Mouse (Mus musculus) forebrain, embryonic 13.5 days (tissue): ENCODE results near the gene Ncoa7. TPM values are rescaled to one million over a fixed set of nuclear protein-coding genes. Genes with fewer than 3 reads are reported as not detected.

Experiments
- ATAC-seq: fragments of 200-750 bp; cut with Nextera tagmentation; 2 replicates; pipeline ENCODE4 v1.8.0; 2017
- H3K27ac ChIP-seq: fragments of 300-500 bp; sonication (generic); 2 replicates; pipeline ENCODE4 v1.5.1; 2015; ENCODE audit warnings: inconsistent platforms, mild to moderate bottlenecking, moderate library complexity
- H3K27me3 ChIP-seq: fragments of 300-500 bp; sonication (generic); 2 replicates; pipeline ENCODE4 v1.6.1; 2015; ENCODE audit warnings: mild to moderate bottlenecking, inconsistent platforms
- H3K36me3 ChIP-seq: fragments of 300-500 bp; sonication (generic); 2 replicates; pipeline ENCODE4 v1.6.1; 2015; ENCODE audit warnings: mild to moderate bottlenecking, inconsistent platforms; ENCODE audit not compliant: poor library complexity, severe bottlenecking
- H3K4me1 ChIP-seq: fragments of 300-500 bp; sonication (generic); 2 replicates; pipeline ENCODE4 v1.6.1; 2015; ENCODE audit warnings: inconsistent platforms
- H3K4me2 ChIP-seq: fragments of 300-500 bp; sonication (generic); 2 replicates; pipeline ENCODE4 v1.6.1; 2015; ENCODE audit warnings: inconsistent platforms, mild to moderate bottlenecking, moderate library complexity
- H3K4me3 ChIP-seq: fragments of 300-500 bp; sonication (generic); 2 replicates; pipeline ENCODE4 v1.5.1; 2015; ENCODE audit warnings: mild to moderate bottlenecking, inconsistent platforms
- H3K9ac ChIP-seq: fragments of 300-500 bp; sonication (generic); 2 replicates; pipeline ENCODE4 v1.6.1; 2015; ENCODE audit warnings: mild to moderate bottlenecking, inconsistent platforms
- H3K9me3 ChIP-seq: fragments of 300-500 bp; sonication (generic); replicated peaks from 2 replicates; pipeline ENCODE4 v1.6.1; 2016; ENCODE audit warnings: inconsistent platforms
- WGBS: fragments of 180-500 bp; shearing (Covaris S2); methylation state at CpG from one replicate; pipeline ENCODE4 v1.1.7; 2015; 5-methylcytosine and 5-hydroxymethylcytosine counted together
- polyA plus RNA-seq: library from polyadenylated mRNA; unstranded; fragments of >200 nt; fragmentation: Nextera tagmentation; extraction: Ambion mirVana; gene quantifications from 2 replicates; pipeline ENCODE4 v1.2.1, GENCODE M21; 2015

The Ncoa7 gene
- polyA plus RNA-seq, 1 experiment from 2014 or later: 8.8 TPM

- no peaks in the 10 kb centered on the region for H3K9me3 ChIP-seq
- H3K27me3 ChIP-seq: no peaks in the 10 kb centered on the region
- H3K4me2 ChIP-seq: no peak overlapping the region
- H3K27ac ChIP-seq: no peak overlapping the region
- H3K4me3 ChIP-seq: no peak overlapping the region
- H3K36me3 ChIP-seq: no peaks in the 10 kb centered on the region
- WGBS: 75% methylated on average over 1 of the region's 1 CpGs
- ATAC-seq: no peak
- H3K4me1 ChIP-seq: peaks cover 5% of the 10 kb centered on the region; the same call in 1 of the 2 replicates
- H3K9ac ChIP-seq: no peak overlapping the region
These were observed 72.3 kb downstream of the Ncoa7 start for GRCm38 (mm10) chr10:30730791-30731190.

- WGBS: 89% methylated on average over 5 of the region's 5 CpGs
- Histone ChIP-seq H3K9ac (no peak overlapping the region), H3K27ac (no peak overlapping the region), H3K27me3 (no peaks in the 10 kb centered on the region), H3K4me3 (no peak overlapping the region), H3K36me3 (no peaks in the 10 kb centered on the region), H3K9me3 (no peaks in the 10 kb centered on the region), H3K4me1 (peaks cover 5% of the 10 kb centered on the region; the same call in 1 of the 2 replicates), H3K4me2 (no peak overlapping the region)
- 0 out of 2 replicates have a peak, but pooled peaks have one; percentile 16 for ATAC-seq
These were observed 73.7 kb downstream of the Ncoa7 start for GRCm38 (mm10) chr10:30729157-30730096.

GRCm38 (mm10) chr10:30723014-30723413 is 80.1 kb downstream of the Ncoa7 start:
- no peaks in the 10 kb centered on the region for H3K27me3 ChIP-seq
- H3K4me1 ChIP-seq: no peaks in the 10 kb centered on the region
- 100% methylated on average over 1 of the region's 1 CpGs for WGBS
- H3K4me3 ChIP-seq: no peak overlapping the region
- peaks cover 4% of the 10 kb centered on the region; the same call in 1 of the 2 replicates for H3K36me3 ChIP-seq
- no peak overlapping the region for H3K27ac ChIP-seq
- H3K9ac ChIP-seq: no peak overlapping the region
- ATAC-seq: no peak
- H3K4me2 ChIP-seq: no peak overlapping the region
- no peaks in the 10 kb centered on the region for H3K9me3 ChIP-seq

- peak; percentile 32 for ATAC-seq
- 91% methylated on average over 3 of the region's 3 CpGs for WGBS
- no peak overlapping the region for H3K27ac ChIP-seq
These were observed 82.6 kb downstream of the Ncoa7 start for GRCm38 (mm10) chr10:30720556-30720955.

GRCm38 (mm10) chr10:30719947-30720346 is 83.2 kb downstream of the Ncoa7 start:
- no peaks in the 10 kb centered on the region for H3K9me3 ChIP-seq
- H3K4me3 ChIP-seq: no peak overlapping the region
- ATAC-seq: peak; percentile 44; the same call in 1 of the 2 replicates
- H3K27me3 ChIP-seq: no peaks in the 10 kb centered on the region
- 90% methylated on average over 1 of the region's 1 CpGs for WGBS
- peaks cover 4% of the 10 kb centered on the region; the same call in 1 of the 2 replicates for H3K36me3 ChIP-seq
- H3K4me2 ChIP-seq: no peak overlapping the region
- H3K4me1 ChIP-seq: no peaks in the 10 kb centered on the region
- H3K9ac ChIP-seq: no peak overlapping the region
- no peak overlapping the region for H3K27ac ChIP-seq

More at GRCm38 (mm10) chr10:30720556-30720955, 82.6 kb downstream of the Ncoa7 start:
- Histone ChIP-seq H3K36me3 (peaks cover 4% of the 10 kb centered on the region; the same call in 1 of the 2 replicates), H3K9me3 (no peaks in the 10 kb centered on the region), H3K4me3 (no peak overlapping the region), H3K4me1 (no peaks in the 10 kb centered on the region), H3K9ac (no peak overlapping the region), H3K4me2 (no peak overlapping the region), H3K27me3 (no peaks in the 10 kb centered on the region)

GRCm38 (mm10) chr10:30718703-30719340 is 84.3 kb downstream of the Ncoa7 start:
- Histone ChIP-seq H3K36me3 (peaks cover 4% of the 10 kb centered on the region; the same call in 1 of the 2 replicates), H3K9me3 (no peaks in the 10 kb centered on the region), H3K4me2 (no peak overlapping the region), H3K9ac (no peak overlapping the region), H3K27me3 (no peaks in the 10 kb centered on the region), H3K4me1 (no peaks in the 10 kb centered on the region), H3K4me3 (no peak overlapping the region), H3K27ac (no peak overlapping the region)
- ATAC-seq: peak; percentile 84
- WGBS: 25% methylated on average over 4 of the region's 4 CpGs

- peaks cover 4% of the 10 kb centered on the region; the same call in 1 of the 2 replicates for H3K36me3 ChIP-seq
- H3K4me1 ChIP-seq: no peaks in the 10 kb centered on the region
- no peak overlapping the region for H3K27ac ChIP-seq
- no peaks in the 10 kb centered on the region for H3K27me3 ChIP-seq
- no peaks in the 10 kb centered on the region for H3K9me3 ChIP-seq
- no peak overlapping the region for H3K9ac ChIP-seq
- no peak overlapping the region for H3K4me3 ChIP-seq
- no peak overlapping the region for H3K4me2 ChIP-seq
- ATAC-seq: no peak
These were observed 87.0 kb downstream of the Ncoa7 start for GRCm38 (mm10) chr10:30716171-30716570.

- no peak overlapping the region for H3K4me3 ChIP-seq
- no peak overlapping the region for H3K4me2 ChIP-seq
- no peak for ATAC-seq
- WGBS: 94% methylated on average over 1 of the region's 1 CpGs
- H3K27me3 ChIP-seq: no peaks in the 10 kb centered on the region
- H3K27ac ChIP-seq: no peak overlapping the region
- no peak overlapping the region for H3K9ac ChIP-seq
- no peaks in the 10 kb centered on the region for H3K36me3 ChIP-seq
- no peaks in the 10 kb centered on the region for H3K9me3 ChIP-seq
- H3K4me1 ChIP-seq: no peaks in the 10 kb centered on the region
These were observed 90.6 kb downstream of the Ncoa7 start for GRCm38 (mm10) chr10:30712540-30712939.

GRCm38 (mm10) chr10:30709846-30710403 is 93.2 kb downstream of the Ncoa7 start:
- Histone ChIP-seq H3K9ac (no peak overlapping the region), H3K27me3 (no peaks in the 10 kb centered on the region), H3K36me3 (no peaks in the 10 kb centered on the region), H3K9me3 (no peaks in the 10 kb centered on the region), H3K4me2 (no peak overlapping the region), H3K4me1 (no peaks in the 10 kb centered on the region), H3K4me3 (no peak overlapping the region), H3K27ac (no peak overlapping the region)
- WGBS: 92% methylated on average over 7 of the region's 7 CpGs
- ATAC-seq: peak; percentile 38; the same call in 1 of the 2 replicates

- Histone ChIP-seq H3K27ac (no peak overlapping the region), H3K4me2 (no peak overlapping the region), H3K9ac (no peak overlapping the region), H3K27me3 (no peaks in the 10 kb centered on the region), H3K9me3 (no peaks in the 10 kb centered on the region), H3K4me3 (no peak overlapping the region), H3K36me3 (0 out of 2 replicates have a peak, but pooled peaks cover 5% of the 10 kb centered on the region), H3K4me1 (no peaks in the 10 kb centered on the region)
- ATAC-seq: no peak
- 86% methylated on average over 5 of the region's 5 CpGs for WGBS
These were observed 95.1 kb downstream of the Ncoa7 start for GRCm38 (mm10) chr10:30708039-30708438.

- 0 out of 2 replicates have a peak, but pooled peaks cover 5% of the 10 kb centered on the region for H3K36me3 ChIP-seq
- no peak overlapping the region for H3K4me2 ChIP-seq
- H3K27me3 ChIP-seq: no peaks in the 10 kb centered on the region
- H3K27ac ChIP-seq: no peak overlapping the region
- ATAC-seq: no peak
- H3K4me1 ChIP-seq: no peaks in the 10 kb centered on the region
- no peak overlapping the region for H3K9ac ChIP-seq
- 92% methylated on average over 1 of the region's 1 CpGs for WGBS
- H3K9me3 ChIP-seq: no peaks in the 10 kb centered on the region
- H3K4me3 ChIP-seq: no peak overlapping the region
These were observed 100.5 kb downstream of the Ncoa7 start for GRCm38 (mm10) chr10:30702663-30703062.

- Histone ChIP-seq H3K27ac (no peak overlapping the region), H3K9me3 (no peaks in the 10 kb centered on the region), H3K4me2 (no peak overlapping the region), H3K4me1 (no peaks in the 10 kb centered on the region), H3K27me3 (no peaks in the 10 kb centered on the region), H3K9ac (no peak overlapping the region), H3K4me3 (no peak overlapping the region), H3K36me3 (peaks cover 20% of the 10 kb centered on the region)
- WGBS: 96% methylated on average over 3 of the region's 3 CpGs
- no peak for ATAC-seq
These were observed 116.3 kb downstream of the Ncoa7 start for GRCm38 (mm10) chr10:30686862-30687261.
